Mouse (Mus musculus) kidney, adult 2 months (tissue): ENCODE measurements around the gene Plxnb1. TPM values are rescaled to one million over a fixed set of nuclear protein-coding genes. Genes with fewer than 3 reads are reported as not detected.

Source experiments
- DNase-seq: peaks from one replicate; pipeline ENCODE4 v3.0.0; 2021
- H3K27ac ChIP-seq: fragments of 200-500 bp; 2 replicates; pipeline ENCODE4 v1.5.1; 2012; ENCODE audit warnings: low read depth, low read length, control low read depth, inconsistent platforms; ENCODE audit not compliant: insufficient read depth
- H3K27me3 ChIP-seq: fragments of 200-500 bp; replicated peaks from 2 replicates; pipeline ENCODE4 v1.6.1; 2012; ENCODE audit warnings: mild to moderate bottlenecking, moderate library complexity, low read length, inconsistent platforms; ENCODE audit not compliant: control insufficient read depth, insufficient read depth
- H3K36me3 ChIP-seq: fragments of 200-500 bp; 2 replicates; pipeline ENCODE4 v1.6.1; 2012; ENCODE audit warnings: mild to moderate bottlenecking, moderate library complexity, low read length, inconsistent platforms; ENCODE audit not compliant: control insufficient read depth, insufficient read depth
- H3K4me1 ChIP-seq: fragments of 200-500 bp; 2 replicates; pipeline ENCODE4 v1.6.1; 2011; ENCODE audit warnings: low read length; ENCODE audit not compliant: control insufficient read depth, insufficient read depth
- H3K4me3 ChIP-seq: fragments of 200-500 bp; 2 replicates; pipeline ENCODE4 v1.5.1; 2011; ENCODE audit warnings: mild to moderate bottlenecking, low read depth, low read length, control low read depth; ENCODE audit not compliant: insufficient read depth
- CTCF ChIP-seq: fragments of 200-500 bp; conservative IDR thresholded peaks from 2 replicates; pipeline ENCODE4 v1.5.1; 2011; ENCODE audit warnings: low read depth, mild to moderate bottlenecking, control low read depth, low read length, moderate library complexity, mixed read lengths; ENCODE audit not compliant: insufficient read depth, insufficient read length
- POLR2A ChIP-seq: fragments of 200-500 bp; IDR thresholded peaks from one replicate; pipeline ENCODE4 v1.6.1; 2011; ENCODE audit warnings: low read depth, low read length, control low read depth
- WGBS: fragments of 180-500 bp; shearing (Covaris S2); methylation state at CpG from one replicate; pipeline ENCODE4 v1.1.7; 2018; 5-methylcytosine and 5-hydroxymethylcytosine counted together
- polyA plus RNA-seq: library from polyadenylated mRNA; depleted of rRNA; stranded (reverse); fragments of >200 nt; gene quantifications from 2 replicates; pipeline ENCODE4 v1.2.3, GENCODE M21; 2012

The Plxnb1 gene
- polyA plus RNA-seq, 1 experiment, result 16.7 TPM

GRCm38 (mm10) chr9:109101933-109102445 is 6.8 kb downstream of the Plxnb1 start:
- no peak overlapping the region for H3K4me3 ChIP-seq
- H3K4me1 ChIP-seq, result peaks cover 11% of the 10 kb centered on the region; the same call in 1 of the 2 replicates
- no peaks in the 10 kb centered on the region for H3K36me3 ChIP-seq
- H3K27me3 ChIP-seq, result no peaks in the 10 kb centered on the region
- no peak for TF ChIP-seq CTCF
- no peak for TF ChIP-seq POLR2A
- DNase-seq, result no peak
- 92% methylated on average over 5 of the region's 5 CpGs for WGBS
- no peak overlapping the region for H3K27ac ChIP-seq

DNA sequence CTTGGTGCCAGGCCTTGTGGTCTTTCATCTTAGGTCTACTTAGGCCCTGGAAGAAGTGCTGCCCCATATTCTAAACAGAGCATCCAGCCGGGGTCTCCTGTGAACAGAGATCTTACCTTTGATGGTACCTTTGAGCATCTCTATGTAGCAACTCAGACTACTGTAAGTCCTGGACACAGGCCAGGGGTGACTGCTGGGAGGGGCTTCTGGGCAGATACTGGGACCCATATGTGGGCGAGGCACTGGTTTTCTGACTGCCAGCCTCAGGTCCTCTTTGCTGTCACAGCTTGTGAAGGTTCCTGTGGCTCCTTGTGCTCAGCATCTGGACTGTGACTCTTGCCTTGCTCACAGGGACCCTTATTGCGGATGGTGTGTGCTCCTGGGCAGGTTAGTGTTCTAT is 7.4 kb downstream of the Plxnb1 start:
- Histone ChIP-seq H3K4me3 (no peak overlapping the region), H3K4me1 (peaks cover 11% of the 10 kb centered on the region; the same call in 1 of the 2 replicates), H3K36me3 (no peaks in the 10 kb centered on the region), H3K27ac (no peak overlapping the region), H3K27me3 (no peaks in the 10 kb centered on the region)
- DNase-seq, result no peak
- 87% methylated on average over 3 of the region's 3 CpGs for WGBS
- TF ChIP-seq CTCF (no peak), POLR2A (no peak)

- Histone ChIP-seq H3K36me3 (no peaks in the 10 kb centered on the region), H3K4me3 (no peak overlapping the region), H3K27me3 (no peaks in the 10 kb centered on the region), H3K4me1 (peaks cover 10% of the 10 kb centered on the region; the same call in 1 of the 2 replicates), H3K27ac (no peak overlapping the region)
- no peak for TF ChIP-seq POLR2A
- TF ChIP-seq CTCF, result no peak
- WGBS, result 59% methylated on average over 7 of the region's 7 CpGs
- DNase-seq, result no peak
These were observed 8.1 kb downstream of the Plxnb1 start for GRCm38 (mm10) chr9:109103250-109103649.

DNA sequence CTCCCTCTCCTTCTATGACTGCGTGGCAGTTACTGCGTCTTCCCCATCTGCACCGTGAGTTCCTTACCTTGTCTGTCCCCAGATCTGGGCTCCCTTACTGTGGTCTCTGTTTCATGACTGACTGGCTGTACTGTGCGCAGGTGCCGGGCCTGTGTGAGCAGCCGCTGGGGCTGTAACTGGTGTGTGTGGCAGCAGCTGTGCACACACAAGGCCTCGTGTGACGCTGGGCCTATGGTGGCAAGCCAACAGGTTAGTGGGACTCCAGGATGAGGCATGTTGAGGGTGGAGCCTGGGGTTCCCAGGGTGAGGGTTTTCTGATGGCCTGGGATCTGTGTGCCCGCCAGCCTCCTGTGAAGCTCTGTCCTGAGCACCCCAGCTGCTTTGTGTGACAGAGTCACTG is 8.9 kb downstream of the Plxnb1 start:
- H3K4me1 ChIP-seq, result peaks cover 6% of the 10 kb centered on the region; the same call in 1 of the 2 replicates
- H3K36me3 ChIP-seq, result no peaks in the 10 kb centered on the region
- DNase-seq, result no peak
- no peaks in the 10 kb centered on the region for H3K27me3 ChIP-seq
- WGBS, result 92% methylated on average over 9 of the region's 9 CpGs
- TF ChIP-seq POLR2A (no peak), CTCF (no peak)
- no peak overlapping the region for H3K27ac ChIP-seq
- H3K4me3 ChIP-seq, result no peak overlapping the region

GRCm38 (mm10) chr9:109105011-109105410 is 9.8 kb downstream of the Plxnb1 start:
- no peak for DNase-seq

GRCm38 (mm10) chr9:109105648-109106047 is 10.5 kb downstream of the Plxnb1 start:
- H3K36me3 ChIP-seq, result no peaks in the 10 kb centered on the region
- peaks cover 3% of the 10 kb centered on the region; the same call in 1 of the 2 replicates for H3K4me1 ChIP-seq
- DNase-seq, result peak; percentile 20
- H3K27me3 ChIP-seq, result no peaks in the 10 kb centered on the region
- no peak overlapping the region for H3K4me3 ChIP-seq
- no peak for TF ChIP-seq CTCF
- TF ChIP-seq POLR2A, result no peak
- 57% methylated on average over 12 of the region's 12 CpGs for WGBS
- H3K27ac ChIP-seq, result no peak overlapping the region

More at GRCm38 (mm10) chr9:109105011-109105410, 9.8 kb downstream of the Plxnb1 start:
- H3K36me3 ChIP-seq, result no peaks in the 10 kb centered on the region
- TF ChIP-seq POLR2A, result no peak
- no peak for TF ChIP-seq CTCF
- peaks cover 3% of the 10 kb centered on the region; the same call in 1 of the 2 replicates for H3K4me1 ChIP-seq
- H3K27ac ChIP-seq, result no peak overlapping the region
- H3K27me3 ChIP-seq, result no peaks in the 10 kb centered on the region
- 60% methylated on average over 12 of the region's 12 CpGs for WGBS
- no peak overlapping the region for H3K4me3 ChIP-seq

GRCm38 (mm10) chr9:109107341-109107740 is 12.2 kb downstream of the Plxnb1 start:
- peaks cover 3% of the 10 kb centered on the region; the same call in 1 of the 2 replicates for H3K4me1 ChIP-seq
- H3K27ac ChIP-seq, result no peak overlapping the region
- no peaks in the 10 kb centered on the region for H3K36me3 ChIP-seq
- 46% methylated on average over 6 of the region's 6 CpGs for WGBS
- no peak overlapping the region for H3K4me3 ChIP-seq
- no peak for TF ChIP-seq POLR2A
- no peak for TF ChIP-seq CTCF
- H3K27me3 ChIP-seq, result no peaks in the 10 kb centered on the region
- DNase-seq, result peak; percentile 45
